Mouse (Mus musculus) CH12.LX (cell line): ENCODE results near the gene Slc35e1.

ENCODE experiments used
- CTCF ChIP-seq, 2 experiments: IDR thresholded peaks in 1 of 2; conservative IDR thresholded peaks in 1 of 2; 2 replicates each; pipeline ENCODE4 v1.5.1; 2011 to 2012; ENCODE audit warnings: low read depth in 2 of 2, low read length in 2 of 2, improper control_type of control experiment in 1 of 2, inconsistent platforms in 1 of 2, mild to moderate bottlenecking in 1 of 2, moderate library complexity in 1 of 2
- E2F4 ChIP-seq: IDR thresholded peaks from 2 replicates; pipeline ENCODE4 v1.6.1; 2011; ENCODE audit warnings: low read depth, low read length, improper control_type of control experiment; ENCODE audit not compliant: insufficient replicate concordance
- JUN ChIP-seq: IDR thresholded peaks from 2 replicates; pipeline ENCODE4 v1.6.1; 2011; ENCODE audit warnings: low read depth, mild to moderate bottlenecking, low read length, improper control_type of control experiment, moderate library complexity; ENCODE audit not compliant: insufficient read depth
- JUND ChIP-seq: conservative IDR thresholded peaks from 2 replicates; pipeline ENCODE4 v1.6.1; 2011; ENCODE audit warnings: low read depth, low read length, improper control_type of control experiment
- MAFK ChIP-seq: IDR thresholded peaks from 2 replicates; pipeline ENCODE4 v1.6.1; 2011; ENCODE audit warnings: low read length, improper control_type of control experiment; ENCODE audit not compliant: insufficient replicate concordance
- MAZ ChIP-seq: IDR thresholded peaks from 2 replicates; pipeline ENCODE4 v1.6.1; 2012; ENCODE audit warnings: low read depth, mild to moderate bottlenecking, inconsistent platforms, low read length, improper control_type of control experiment, moderate library complexity
- POLR2A ChIP-seq: IDR thresholded peaks from 2 replicates; pipeline ENCODE4 v1.6.1; 2011; ENCODE audit warnings: low read depth, mild to moderate bottlenecking, improper control_type of control experiment, low read length
- POLR2AphosphoS2 ChIP-seq: IDR thresholded peaks from 2 replicates; pipeline ENCODE4 v1.6.1; 2011; ENCODE audit warnings: low read depth, low read length, improper control_type of control experiment
- TBP ChIP-seq: conservative IDR thresholded peaks from 2 replicates; pipeline ENCODE4 v1.6.1; 2011; ENCODE audit warnings: low read depth, low read length, improper control_type of control experiment
- TCF12 ChIP-seq: IDR thresholded peaks from 2 replicates; pipeline ENCODE4 v1.6.1; 2014; ENCODE audit warnings: low read depth, mild to moderate bottlenecking, inconsistent platforms, low read length, improper control_type of control experiment
- ZC3H11A ChIP-seq: IDR thresholded peaks from 2 replicates; pipeline ENCODE4 v1.6.1; 2012; ENCODE audit warnings: low read depth, mild to moderate bottlenecking, inconsistent platforms, low read length, improper control_type of control experiment
- ZKSCAN1 ChIP-seq: IDR thresholded peaks from 2 replicates; pipeline ENCODE4 v1.6.1; 2012; ENCODE audit warnings: low read depth, inconsistent platforms, low read length, improper control_type of control experiment, borderline replicate concordance
- ZNF384 ChIP-seq: IDR thresholded peaks from 2 replicates; pipeline ENCODE4 v1.6.1; 2012; ENCODE audit warnings: low read depth, low read length, improper control_type of control experiment, inconsistent platforms

- TF ChIP-seq MAZ (no peak), E2F4 (no peak), CTCF (conservative IDR thresholded peaks at IDR 0.05 in 1 of 2, IDR thresholded peaks at IDR 0.05 in 1 of 2; ENCODE audit: low read depth in 2 of 2, low read length in 2 of 2) (no peak), JUND (no peak), ZKSCAN1 (no peak), POLR2A (no peak), ZC3H11A (no peak), ZNF384 (no peak), TCF12 (no peak), POLR2AphosphoS2 (no peak), JUN (no peak), TBP (no peak), MAFK (no peak)
Measured at GRCm38 (mm10) chr8:72513158-72513557, 20.7 kb upstream of the Slc35e1 start.
